Mouse (Mus musculus) forebrain, embryonic 13.5 days (tissue): Measurements from ENCODE around the gene Ifi27l2a. TPM values are rescaled to one million over a fixed set of nuclear protein-coding genes. Genes with fewer than 3 reads are reported as not detected.
A peak's percentile ranks its signal among the peaks of the same experiment; 100 is the strongest.
"Not testable (repeated sequence)": the region's sequence is repeated elsewhere in the genome, so short reads cannot be mapped to it uniquely, and the experiment has no call there.

Source experiments
- ATAC-seq: fragments of 200-750 bp; cut with Nextera tagmentation; 2 replicates; pipeline ENCODE4 v1.8.0; 2017
- H3K27ac ChIP-seq: fragments of 300-500 bp; sonication (generic); 2 replicates; pipeline ENCODE4 v1.5.1; 2015; ENCODE audit warnings: inconsistent platforms, mild to moderate bottlenecking, moderate library complexity
- H3K27me3 ChIP-seq: fragments of 300-500 bp; sonication (generic); 2 replicates; pipeline ENCODE4 v1.6.1; 2015; ENCODE audit warnings: mild to moderate bottlenecking, inconsistent platforms
- H3K36me3 ChIP-seq: fragments of 300-500 bp; sonication (generic); 2 replicates; pipeline ENCODE4 v1.6.1; 2015; ENCODE audit warnings: mild to moderate bottlenecking, inconsistent platforms; ENCODE audit not compliant: poor library complexity, severe bottlenecking
- H3K4me1 ChIP-seq: fragments of 300-500 bp; sonication (generic); 2 replicates; pipeline ENCODE4 v1.6.1; 2015; ENCODE audit warnings: inconsistent platforms
- H3K4me2 ChIP-seq: fragments of 300-500 bp; sonication (generic); 2 replicates; pipeline ENCODE4 v1.6.1; 2015; ENCODE audit warnings: inconsistent platforms, mild to moderate bottlenecking, moderate library complexity
- H3K4me3 ChIP-seq: fragments of 300-500 bp; sonication (generic); 2 replicates; pipeline ENCODE4 v1.5.1; 2015; ENCODE audit warnings: mild to moderate bottlenecking, inconsistent platforms
- H3K9ac ChIP-seq: fragments of 300-500 bp; sonication (generic); 2 replicates; pipeline ENCODE4 v1.6.1; 2015; ENCODE audit warnings: mild to moderate bottlenecking, inconsistent platforms
- H3K9me3 ChIP-seq: fragments of 300-500 bp; sonication (generic); replicated peaks from 2 replicates; pipeline ENCODE4 v1.6.1; 2016; ENCODE audit warnings: inconsistent platforms
- WGBS: fragments of 180-500 bp; shearing (Covaris S2); methylation state at CpG from one replicate; pipeline ENCODE4 v1.1.7; 2015; 5-methylcytosine and 5-hydroxymethylcytosine counted together
- polyA plus RNA-seq: library from polyadenylated mRNA; unstranded; fragments of >200 nt; fragmentation: Nextera tagmentation; extraction: Ambion mirVana; gene quantifications from 2 replicates; pipeline ENCODE4 v1.2.1, GENCODE M21; 2015

Ifi27l2a gene
- polyA plus RNA-seq, 1 experiment from 2014 or later = 2.5 TPM

- no peaks in the 10 kb centered on the region for H3K4me1 ChIP-seq
- no peaks in the 10 kb centered on the region for H3K27me3 ChIP-seq
- no peak within 1 kb of the TSS for H3K4me2 ChIP-seq
- H3K36me3 ChIP-seq = no peaks in the 10 kb centered on the region
- H3K4me3 ChIP-seq = no peak within 1 kb of the TSS
- WGBS = 66% methylated on average over 3 of the region's 3 CpGs
- no peak for ATAC-seq
- H3K27ac ChIP-seq = no peak within 1 kb of the TSS
- no peaks in the 10 kb centered on the region for H3K9me3 ChIP-seq
- H3K9ac ChIP-seq = no peak within 1 kb of the TSS
Observed at GRCm38 (mm10) chr12:103457140-103457539, 13.7 kb upstream of the Ifi27l2a start, which contains the start of gene Ifi27l2b. Gene Ifi27l2b, minus strand, starts transcription at chr12:103457223.

DNA sequence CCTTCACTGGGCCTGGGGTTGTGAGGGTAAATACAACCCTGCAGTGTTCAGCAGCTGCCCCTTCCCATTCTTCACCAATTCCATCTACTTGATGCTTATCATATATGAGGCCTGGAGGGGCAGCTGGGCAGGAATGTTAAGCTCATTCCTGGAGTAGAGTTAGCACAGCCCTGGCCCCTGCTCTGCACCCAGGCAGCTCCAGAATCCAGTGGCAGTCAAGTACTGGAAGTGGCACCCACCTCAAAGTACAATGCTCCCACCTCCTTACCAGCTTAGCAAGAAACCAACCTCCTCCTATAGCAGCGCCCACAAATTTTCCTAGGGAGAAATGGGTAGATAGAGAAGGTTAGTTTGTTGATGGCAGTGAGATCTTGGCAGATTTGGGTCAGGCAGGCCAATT, 13.2 kb upstream of the Ifi27l2a start:
- H3K36me3 ChIP-seq, H3K27ac ChIP-seq, H3K9ac ChIP-seq, H3K4me2 ChIP-seq, H3K4me1 ChIP-seq, H3K4me3 ChIP-seq, H3K27me3 ChIP-seq, H3K9me3 ChIP-seq, ATAC-seq: not testable (repeated sequence)
- no CpG with 5 or more reads among the region's 1 CpGs for WGBS

DNA sequence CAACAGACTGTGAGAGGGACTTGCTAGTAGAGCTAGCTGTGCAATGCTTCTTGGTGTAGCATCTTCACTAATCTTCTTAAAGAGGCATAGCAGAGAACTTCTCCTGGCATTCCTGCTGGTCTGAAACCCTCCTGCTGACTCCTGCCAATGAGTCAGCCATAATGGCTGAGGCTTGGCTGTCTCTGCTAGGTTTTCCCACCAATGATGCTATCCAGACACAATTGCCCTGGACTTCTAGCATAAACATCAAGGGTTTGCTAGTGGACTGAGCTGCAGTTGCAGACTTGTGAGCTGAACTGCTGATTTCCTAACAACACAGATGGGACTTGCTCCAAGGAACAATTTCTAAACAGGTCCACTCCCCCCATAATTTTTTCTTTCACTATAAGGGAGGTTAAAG, 9.9 kb upstream of the Ifi27l2a start:
- H3K4me2 ChIP-seq = no peak overlapping the region
- H3K4me1 ChIP-seq = no peaks in the 10 kb centered on the region
- no peak for ATAC-seq
- no peaks in the 10 kb centered on the region for H3K9me3 ChIP-seq
- H3K27ac ChIP-seq = no peak overlapping the region
- no peak overlapping the region for H3K9ac ChIP-seq
- no peak overlapping the region for H3K4me3 ChIP-seq
- no peaks in the 10 kb centered on the region for H3K27me3 ChIP-seq
- no peaks in the 10 kb centered on the region for H3K36me3 ChIP-seq

GRCm38 (mm10) chr12:103445060-103445459, 1.6 kb upstream of the Ifi27l2a start:
- H3K27ac ChIP-seq = no peak overlapping the region
- H3K9me3 ChIP-seq = no peaks in the 10 kb centered on the region
- no peak for ATAC-seq
- H3K27me3 ChIP-seq = no peaks in the 10 kb centered on the region
- no peaks in the 10 kb centered on the region for H3K36me3 ChIP-seq
- no peaks in the 10 kb centered on the region for H3K4me1 ChIP-seq
- H3K4me3 ChIP-seq = no peak overlapping the region
- no peak overlapping the region for H3K4me2 ChIP-seq
- WGBS = 67% methylated on average over 3 of the region's 3 CpGs
- no peak overlapping the region for H3K9ac ChIP-seq

GRCm38 (mm10) chr12:103444261-103444660, 781 bp upstream of the Ifi27l2a start:
- H3K4me2 ChIP-seq, H3K36me3 ChIP-seq, H3K27ac ChIP-seq, H3K4me3 ChIP-seq, H3K9me3 ChIP-seq, H3K27me3 ChIP-seq, H3K4me1 ChIP-seq, ATAC-seq, H3K9ac ChIP-seq: not testable (repeated sequence)
- 50% methylated on average over 6 of the region's 7 CpGs for whole genome bisulfite sequencing

- no peaks in the 10 kb centered on the region for H3K4me1 ChIP-seq
- H3K36me3 ChIP-seq = no peaks in the 10 kb centered on the region
- no peak overlapping the region for H3K9ac ChIP-seq
- no peaks in the 10 kb centered on the region for H3K9me3 ChIP-seq
- 94% methylated on average over 1 of the region's 1 CpGs for WGBS
- H3K27ac ChIP-seq = no peak overlapping the region
- no peak for ATAC-seq
- H3K27me3 ChIP-seq = no peaks in the 10 kb centered on the region
- H3K4me3 ChIP-seq = no peak overlapping the region
- no peak overlapping the region for H3K4me2 ChIP-seq
Observed at GRCm38 (mm10) chr12:103437601-103438000, 5.9 kb downstream of the Ifi27l2a start.

DNA sequence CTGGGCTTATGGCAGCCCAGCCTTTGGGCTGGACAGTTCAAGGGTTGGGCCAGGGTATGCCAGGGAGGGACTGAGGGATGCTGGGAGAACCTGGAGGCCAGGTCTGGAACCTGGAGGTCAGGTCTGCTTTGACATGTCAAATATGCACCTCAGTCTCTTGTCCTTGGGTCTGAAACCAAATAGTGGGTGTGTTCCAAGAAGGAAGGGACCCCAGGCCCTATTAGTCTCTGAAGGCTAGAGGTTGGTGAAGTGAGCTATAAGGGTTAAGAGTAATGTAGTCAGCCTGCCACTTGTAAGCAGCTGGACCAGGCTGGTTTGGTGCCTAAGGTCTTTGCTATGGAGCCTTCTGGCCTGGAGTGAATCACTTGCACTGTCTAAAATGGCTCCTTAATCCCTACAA, 8.6 kb downstream of the Ifi27l2a start:
- Histone ChIP-seq H3K4me3 (no peak overlapping the region), H3K27me3 (no peaks in the 10 kb centered on the region), H3K9ac (no peak overlapping the region), H3K4me2 (no peak overlapping the region), H3K36me3 (no peaks in the 10 kb centered on the region), H3K4me1 (no peaks in the 10 kb centered on the region), H3K9me3 (no peaks in the 10 kb centered on the region), H3K27ac (no peak overlapping the region)
- no peak for ATAC-seq

DNA sequence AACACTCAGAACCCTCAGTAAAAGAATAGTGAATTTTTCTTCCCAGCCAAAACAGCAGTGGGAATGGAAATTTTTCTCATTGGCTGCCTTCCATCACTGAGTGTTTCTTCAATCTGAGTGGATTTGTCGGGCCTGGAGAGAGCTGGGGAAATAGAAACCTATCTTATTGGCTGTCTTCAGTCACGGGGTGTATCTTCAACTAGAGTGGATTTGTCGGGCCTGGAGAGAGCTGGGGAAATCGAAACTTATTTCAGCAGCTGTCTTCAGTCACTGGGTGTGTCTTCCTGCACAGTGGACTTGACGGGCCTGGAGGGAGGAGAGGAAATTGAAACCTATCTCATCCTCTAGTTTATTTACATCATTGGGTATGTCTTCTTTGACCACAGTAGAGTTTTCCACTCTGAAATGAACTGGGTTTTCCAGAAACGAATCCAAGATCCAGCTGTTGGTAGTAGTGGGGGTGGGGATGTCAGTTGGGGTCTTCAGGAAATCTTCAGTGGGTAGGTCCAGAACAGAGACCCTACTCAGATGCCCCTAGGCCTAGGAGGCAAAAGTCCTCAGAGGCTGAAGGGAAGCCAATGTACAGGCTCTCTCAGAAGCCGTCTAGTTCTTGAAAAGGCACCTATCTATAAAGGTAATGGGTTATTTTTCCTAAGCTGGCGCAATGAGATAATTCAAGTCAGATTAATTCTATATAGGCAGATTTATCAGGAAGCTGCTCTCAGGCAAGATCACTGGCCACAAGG, 9.3 kb downstream of the Ifi27l2a start, which contains the start of gene Ifi27:
Ifi27 (plus strand) TSS at position 226 of the 746 bp plus-strand sequence.
- H3K4me3 ChIP-seq = no peak within 1 kb of the TSS
- ATAC-seq = no peak
- H3K27me3 ChIP-seq = no peaks in the 10 kb centered on the region
- no peaks in the 10 kb centered on the region for H3K4me1 ChIP-seq
- no peak within 1 kb of the TSS for H3K9ac ChIP-seq
- H3K4me2 ChIP-seq = no peak within 1 kb of the TSS
- WGBS = 75% methylated on average over 8 of the region's 8 CpGs
- no peaks in the 10 kb centered on the region for H3K9me3 ChIP-seq
- no peak within 1 kb of the TSS for H3K27ac ChIP-seq
- no peaks in the 10 kb centered on the region for H3K36me3 ChIP-seq

DNA sequence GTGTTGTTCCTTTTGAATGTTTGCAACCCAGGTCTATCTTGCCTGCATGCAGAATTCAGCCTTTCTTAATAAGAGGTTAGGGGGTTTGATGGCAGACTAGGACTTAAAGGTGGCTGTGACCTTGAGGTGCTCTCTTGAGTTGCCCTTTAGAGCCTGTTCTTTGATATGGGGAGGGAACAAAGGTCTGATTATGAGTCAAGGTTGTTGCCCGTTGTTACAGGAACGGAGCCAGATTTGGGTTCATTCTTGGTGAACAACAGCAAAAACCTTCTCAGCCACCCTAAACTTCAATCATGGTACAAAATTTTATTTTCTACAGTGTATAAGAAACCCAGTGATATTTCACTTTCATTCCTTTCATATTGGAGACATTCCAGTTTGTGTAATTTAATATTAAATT, 10.1 kb downstream of the Ifi27l2a start:
- no peak overlapping the region for H3K4me3 ChIP-seq
- H3K36me3 ChIP-seq = no peaks in the 10 kb centered on the region
- H3K27me3 ChIP-seq = no peaks in the 10 kb centered on the region
- H3K27ac ChIP-seq = no peak overlapping the region
- H3K4me1 ChIP-seq = no peaks in the 10 kb centered on the region
- H3K4me2 ChIP-seq = no peak overlapping the region
- no peak overlapping the region for H3K9ac ChIP-seq
- ATAC-seq = no peak
- H3K9me3 ChIP-seq = no peaks in the 10 kb centered on the region
- 87% methylated on average over 2 of the region's 2 CpGs for WGBS

DNA sequence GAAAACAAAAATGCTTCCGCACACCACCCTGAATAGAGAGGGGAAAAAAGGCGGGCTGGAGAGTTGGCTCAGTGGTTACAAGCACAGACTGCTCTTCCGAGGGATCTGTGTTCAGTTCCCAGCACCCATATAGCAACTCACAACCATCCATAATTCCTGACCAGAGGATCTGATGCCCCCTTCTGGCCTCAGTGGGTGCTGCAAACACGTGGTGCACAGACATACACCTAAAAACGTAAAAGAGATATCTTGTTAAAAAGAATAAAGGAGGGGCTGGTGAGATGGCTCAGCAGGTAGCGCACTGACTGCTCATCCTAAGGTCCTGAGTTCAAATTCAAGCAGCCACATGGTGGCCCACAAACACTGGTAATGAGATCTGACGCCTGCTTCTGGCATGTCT, 16.8 kb downstream of the Ifi27l2a start:
- Histone ChIP-seq H3K27me3 (no peaks in the 10 kb centered on the region), H3K36me3 (peaks cover 15% of the 10 kb centered on the region), H3K4me3 (no peak overlapping the region), H3K9me3 (no peaks in the 10 kb centered on the region; the same call in 1 of the 2 replicates), H3K9ac (no peak overlapping the region), H3K4me1 (peaks cover 30% of the 10 kb centered on the region), H3K27ac (no peak overlapping the region), H3K4me2 (no peak overlapping the region)
- ATAC-seq = no peak
- WGBS = 87% methylated on average over 7 of the region's 7 CpGs

- 2% methylated on average over 33 of the region's 33 CpGs for WGBS
- Histone ChIP-seq H3K36me3 (peaks cover 16% of the 10 kb centered on the region), H3K4me3 (peak within 1 kb of the TSS; percentile 92), H3K9ac (peak within 1 kb of the TSS; percentile 85), H3K4me2 (peak within 1 kb of the TSS; percentile 96), H3K27me3 (no peaks in the 10 kb centered on the region), H3K9me3 (no peaks in the 10 kb centered on the region; the same call in 1 of the 2 replicates), H3K27ac (no peak within 1 kb of the TSS; the same call in 1 of the 2 replicates), H3K4me1 (peaks cover 38% of the 10 kb centered on the region)
- peak; percentile 100 for ATAC-seq
Observed at GRCm38 (mm10) chr12:103425729-103426470, 17.6 kb downstream of the Ifi27l2a start, which contains the start of gene Ddx24. Gene Ddx24, minus strand, starts transcription at chr12:103425830.

DNA sequence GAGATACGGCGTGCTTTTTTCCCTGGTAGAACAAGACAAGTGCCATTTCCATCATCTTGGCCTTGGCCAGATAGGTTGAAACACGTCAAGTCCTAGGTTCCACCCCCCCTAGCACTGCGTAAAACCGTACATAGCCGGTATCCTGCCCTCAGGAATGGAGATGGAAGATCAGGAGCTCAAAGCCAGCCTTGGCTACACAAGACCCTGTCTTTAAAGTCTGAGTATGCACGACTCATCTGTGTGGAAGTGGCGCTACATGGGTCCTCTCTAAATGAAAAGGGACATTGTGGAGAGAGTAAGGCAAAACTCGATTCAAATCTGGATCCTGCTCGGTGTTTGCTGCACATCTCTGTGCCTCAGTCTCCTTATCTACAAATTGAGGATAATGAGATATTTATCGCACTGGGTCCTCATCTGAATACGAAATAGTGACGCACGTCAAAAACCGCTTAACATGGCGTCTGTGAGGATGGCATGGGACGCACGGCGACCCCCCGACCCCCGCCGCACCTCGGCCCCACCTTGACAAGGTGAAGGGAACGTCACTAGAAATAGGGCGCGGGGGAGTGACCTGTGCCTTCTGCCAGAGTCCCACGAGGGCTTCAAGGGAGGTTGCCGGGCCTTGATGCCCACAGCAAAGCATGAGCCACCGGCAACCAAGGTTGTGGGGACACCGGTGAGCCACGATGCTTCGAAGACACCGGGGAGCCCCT, 18.3 kb downstream of the Ifi27l2a start:
- H3K27ac ChIP-seq = no peak overlapping the region; the same call in 1 of the 2 replicates
- no peaks in the 10 kb centered on the region; the same call in 1 of the 2 replicates for H3K9me3 ChIP-seq
- H3K4me2 ChIP-seq = peak overlapping the region; percentile 96
- H3K27me3 ChIP-seq = no peaks in the 10 kb centered on the region
- H3K4me1 ChIP-seq = peaks cover 40% of the 10 kb centered on the region
- H3K4me3 ChIP-seq = peak overlapping the region; percentile 92
- H3K9ac ChIP-seq = peak overlapping the region; percentile 85
- H3K36me3 ChIP-seq = peaks cover 16% of the 10 kb centered on the region
- ATAC-seq = peak; percentile 0; the same call in 1 of the 2 replicates
- WGBS = 11% methylated on average over 33 of the region's 33 CpGs
